Mouse (Mus musculus) adrenal gland, adult 10 weeks (tissue): Measurements from ENCODE around the gene Fzd1. TPM values are rescaled to one million over a fixed set of nuclear protein-coding genes. Genes with fewer than 3 reads are reported as not detected.

Source experiments
- polyA plus RNA-seq: library from polyadenylated mRNA; stranded (reverse); fragments of 350-450 nt; fragmentation: Illumina TruSeq; extraction: RNeasy Lipid Tissue Mini Kit (QIAGEN cat#74804); gene quantifications from one replicate; pipeline ENCODE4 v1.2.3, GENCODE M21; 2014; ENCODE audit warnings: low read depth, low replicate concordance

Gene Fzd1
- 11.3 TPM for polyA plus RNA-seq

DNA sequence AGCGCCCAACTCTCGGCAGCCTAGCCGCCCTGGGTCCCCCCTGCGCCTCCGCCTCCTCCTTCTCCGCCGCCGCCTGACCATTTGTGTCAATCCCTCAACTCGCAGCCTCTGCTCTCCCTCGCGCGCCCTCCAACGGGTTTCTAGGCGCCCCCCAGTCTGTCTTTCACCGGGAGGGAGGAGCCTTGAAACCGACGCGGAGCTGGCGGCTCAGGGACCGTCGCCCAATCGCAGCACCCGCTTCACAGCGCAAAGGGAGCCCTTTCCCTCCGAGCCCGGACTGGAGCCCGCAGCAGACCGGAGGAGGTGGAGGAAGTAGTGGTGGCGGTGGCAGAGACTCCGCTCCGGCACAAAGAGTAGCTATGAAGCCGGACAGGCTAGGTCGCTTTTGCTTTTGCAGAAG, at the start of gene Fzd1:
Gene Fzd1 (minus strand): TSS at position 134 of the 400 bp plus-strand sequence.

